Mouse (Mus musculus): Measurements from ENCODE around the gene Klf8.
"Not testable (repeated sequence)": the region's sequence is repeated elsewhere in the genome, so short reads cannot be mapped to it uniquely, and the experiment has no call there.

The Klf8 gene

DNA sequence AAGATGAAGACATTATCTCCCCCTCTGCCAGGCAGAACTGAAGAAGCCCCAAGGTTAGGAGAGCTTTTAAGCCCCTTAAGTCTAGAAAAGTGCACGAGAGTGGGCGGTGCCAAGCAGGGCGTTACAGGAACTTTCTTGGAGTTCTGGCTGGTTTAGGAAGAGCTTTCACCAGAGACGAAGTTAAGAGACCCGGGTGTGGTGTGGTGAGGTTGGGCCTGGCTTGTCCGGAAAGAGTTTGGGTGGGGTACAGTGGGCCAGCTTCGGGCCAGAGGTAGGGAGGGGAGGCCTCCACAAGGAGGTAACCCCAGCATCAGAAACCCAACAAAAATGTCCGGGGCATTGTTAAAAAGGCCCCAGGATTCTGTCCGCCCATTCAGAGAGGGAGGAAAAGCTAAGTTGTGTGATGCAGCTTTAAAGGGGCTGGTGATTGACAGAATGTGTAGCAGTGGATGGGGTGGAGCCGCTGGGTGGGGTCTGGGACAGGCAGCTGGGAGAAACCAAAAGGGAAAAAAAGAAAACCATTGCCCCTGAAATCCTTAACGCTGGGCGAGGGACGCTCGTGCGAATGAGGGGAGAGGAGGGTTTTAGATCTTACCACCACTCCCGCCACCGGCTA, at the start of gene Klf8:
Gene Klf8, plus strand, starts transcription at position 163 of the 616 bp plus-strand sequence.
- DNase-seq, result peak; percentile 22

DNA sequence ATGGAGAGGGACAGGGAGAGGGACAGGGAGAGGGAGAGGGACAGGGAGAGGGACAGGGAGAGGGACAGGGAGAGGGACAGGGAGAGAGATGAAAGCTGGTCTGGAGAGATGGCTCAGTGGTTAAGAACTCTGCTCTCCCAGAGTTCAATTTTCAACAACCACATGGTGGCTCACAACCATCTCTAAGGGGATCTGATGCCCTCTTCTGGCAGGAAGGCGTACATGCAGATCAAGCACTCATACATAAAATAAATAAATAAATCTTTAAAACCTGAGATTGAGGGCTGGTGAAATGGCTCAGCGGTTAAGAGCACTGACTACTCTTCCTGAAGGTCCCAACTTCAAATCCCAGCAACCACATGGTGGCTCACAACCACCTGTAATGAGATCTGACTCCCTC, 38.1 kb upstream of the Klf8 start:
- DNase-seq, result not testable (repeated sequence)

DNA sequence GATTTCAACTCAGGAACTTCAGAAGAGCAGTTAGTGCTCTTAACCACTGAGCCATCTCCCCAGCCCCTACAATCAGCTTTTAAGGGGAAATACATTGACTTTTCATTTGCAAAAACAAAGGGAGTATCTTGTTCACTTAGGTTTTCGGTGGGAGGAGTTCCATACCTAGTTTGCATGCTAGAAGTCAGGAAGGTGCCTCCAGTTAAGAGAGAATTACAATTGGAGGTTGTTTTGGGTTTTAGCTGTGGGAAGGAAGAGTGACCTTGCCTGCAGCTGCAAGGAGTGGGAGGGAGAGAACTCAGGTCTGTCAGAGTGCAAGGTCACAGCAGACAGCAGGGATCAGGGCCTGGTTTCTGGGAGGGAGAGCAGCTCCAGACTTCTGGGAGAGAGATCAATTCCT, 26.2 kb upstream of the Klf8 start:
- no peak for DNase-seq

DNA sequence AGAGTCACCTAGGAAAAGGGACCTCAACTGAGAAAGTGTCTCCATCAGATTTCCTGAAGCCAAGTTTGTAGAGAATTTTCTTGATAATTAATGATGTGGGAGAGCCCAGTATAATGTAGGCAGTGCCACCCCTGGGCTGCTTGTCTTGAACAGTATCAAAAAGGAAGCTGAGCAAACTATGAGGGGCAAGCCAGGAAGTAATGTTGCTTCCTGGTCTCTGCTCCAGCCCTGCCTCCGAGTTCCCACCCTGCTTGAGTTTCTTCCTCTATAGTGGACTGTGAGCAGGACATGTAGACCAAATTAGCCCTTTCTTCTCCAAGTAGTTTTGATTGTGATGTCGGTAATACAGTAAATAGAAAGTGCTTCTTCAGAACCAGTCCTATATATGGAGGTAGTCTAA, 6.0 kb upstream of the Klf8 start:
- DNase-seq, result no peak

DNA sequence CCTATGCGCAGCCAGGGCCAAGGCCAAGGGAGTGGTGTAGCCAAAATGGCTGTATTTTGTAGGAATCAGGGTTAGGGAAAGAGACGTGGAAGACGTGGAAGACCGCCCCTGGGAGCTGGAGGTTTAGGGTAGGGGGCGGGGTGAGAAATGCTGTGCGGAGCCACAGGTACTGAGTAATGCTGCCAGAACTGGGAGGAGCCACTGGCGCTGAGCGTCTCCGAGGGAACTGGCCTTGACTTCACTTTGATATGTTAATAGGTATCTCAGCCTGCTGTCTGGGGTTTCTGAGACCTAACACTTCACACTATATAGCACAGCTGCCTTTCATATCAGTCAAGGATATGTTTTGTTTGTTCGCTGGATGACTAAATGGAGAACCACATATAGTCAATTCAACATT, 4.0 kb upstream of the Klf8 start:
- no peak for DNase-seq

DNA sequence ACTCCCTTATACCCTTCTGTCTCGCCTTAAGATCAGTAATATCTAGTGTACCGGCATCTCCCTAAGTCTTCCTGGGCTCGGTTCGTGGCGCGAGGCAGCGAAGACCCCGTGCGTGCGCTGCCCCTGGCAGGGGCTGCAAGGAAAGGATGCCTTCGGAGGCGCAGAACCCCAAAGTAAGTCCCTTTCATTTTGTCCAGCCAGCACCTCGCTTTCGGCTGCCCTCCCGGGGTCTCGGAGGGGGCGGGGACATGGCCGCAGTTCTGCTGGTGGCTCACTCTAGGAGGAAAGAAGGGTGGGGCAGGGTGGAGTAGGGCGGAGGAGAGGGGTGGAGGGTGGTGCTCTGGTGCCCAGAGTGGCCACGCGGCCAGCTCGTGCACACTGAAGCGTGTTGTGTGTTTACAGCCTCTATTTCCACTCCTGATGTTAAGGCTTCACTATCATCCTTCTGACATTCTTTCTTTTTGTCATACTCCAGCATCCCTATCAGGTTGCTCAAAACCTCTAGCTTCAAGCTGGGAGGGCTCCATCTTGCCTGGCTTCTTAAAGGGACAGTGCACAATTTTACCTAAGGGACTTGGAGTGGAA, 746 bp downstream of the Klf8 start:
- peak; percentile 25 for DNase-seq

DNA sequence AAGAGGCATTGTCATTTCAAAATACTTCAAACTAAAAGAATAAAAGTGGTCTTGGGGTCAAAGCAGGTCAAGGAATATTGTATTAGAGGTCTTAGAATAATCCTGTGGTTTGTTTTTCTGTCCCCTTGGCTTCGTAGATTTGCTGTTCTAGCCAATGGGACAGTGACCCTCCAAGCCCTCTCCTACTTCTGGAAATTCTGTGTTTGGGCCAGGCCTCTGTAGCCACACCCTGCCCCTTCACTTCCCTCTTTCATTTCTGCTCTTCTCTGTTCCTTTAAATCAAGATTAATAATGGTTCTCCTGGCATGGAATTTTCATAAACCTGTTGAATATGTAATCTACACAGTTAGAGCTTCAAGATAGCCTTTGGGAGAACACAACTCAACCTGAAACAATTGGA, 17.0 kb downstream of the Klf8 start:
- DNase-seq, result no peak

DNA sequence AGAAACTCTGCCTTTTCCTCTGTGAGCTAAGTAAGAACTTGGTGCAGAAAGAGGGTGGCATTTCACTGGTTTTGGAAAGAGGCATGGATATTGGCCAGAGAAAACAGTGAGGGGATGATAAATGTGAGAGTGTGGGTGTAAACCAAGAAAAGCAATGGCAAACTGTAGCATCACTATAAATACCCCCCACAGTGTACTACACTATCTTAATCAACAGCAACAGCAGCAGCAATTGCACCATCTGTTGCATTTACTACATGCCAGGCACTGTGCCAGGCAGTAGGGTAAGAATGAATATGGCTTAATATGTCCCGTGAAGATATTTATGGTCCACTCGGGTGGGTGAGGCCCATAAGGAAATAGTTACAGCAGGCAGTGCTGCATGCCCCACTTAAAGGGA, 18.2 kb downstream of the Klf8 start:
- DNase-seq, result no peak

DNA sequence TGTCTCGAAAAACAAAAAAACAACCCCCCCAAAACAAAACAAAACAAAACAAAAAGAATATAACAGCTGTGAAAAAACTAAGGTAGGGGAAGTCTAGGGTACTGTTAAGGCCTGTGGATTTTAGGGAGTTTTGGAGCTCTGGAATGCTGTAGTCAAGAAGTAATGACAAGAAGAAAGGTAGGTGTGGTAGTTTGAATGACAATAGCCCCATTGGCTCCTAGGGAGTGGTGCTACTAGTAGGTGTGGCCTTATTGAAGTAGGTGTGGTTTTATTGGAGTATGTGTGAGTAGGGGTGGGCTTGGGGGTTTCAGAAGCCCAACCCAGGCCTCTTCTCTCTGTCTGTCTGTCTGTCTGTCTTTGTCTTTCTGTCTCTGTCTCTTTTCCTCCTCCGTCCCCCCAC, 44.9 kb downstream of the Klf8 start:
- no peak for DNase-seq

DNA sequence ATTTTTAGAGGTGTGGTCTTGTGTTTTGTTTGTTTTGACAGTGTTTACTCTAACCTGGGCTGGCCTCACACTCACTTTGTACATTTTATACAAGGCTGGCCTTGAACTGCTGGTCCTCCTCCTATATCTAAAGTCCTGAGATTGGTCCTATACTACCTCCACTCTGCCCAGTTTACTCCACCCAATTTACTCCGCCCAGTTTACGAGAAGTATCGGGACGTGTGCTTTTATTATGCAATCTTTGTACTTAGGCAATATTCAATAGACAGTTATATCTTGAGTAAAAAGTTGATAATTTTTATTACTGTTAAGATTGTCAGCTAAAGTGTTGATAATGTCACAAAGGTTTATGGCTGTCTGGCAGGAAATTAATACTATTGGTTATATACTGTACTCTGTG, 74.1 kb downstream of the Klf8 start:
- DNase-seq, result no peak

DNA sequence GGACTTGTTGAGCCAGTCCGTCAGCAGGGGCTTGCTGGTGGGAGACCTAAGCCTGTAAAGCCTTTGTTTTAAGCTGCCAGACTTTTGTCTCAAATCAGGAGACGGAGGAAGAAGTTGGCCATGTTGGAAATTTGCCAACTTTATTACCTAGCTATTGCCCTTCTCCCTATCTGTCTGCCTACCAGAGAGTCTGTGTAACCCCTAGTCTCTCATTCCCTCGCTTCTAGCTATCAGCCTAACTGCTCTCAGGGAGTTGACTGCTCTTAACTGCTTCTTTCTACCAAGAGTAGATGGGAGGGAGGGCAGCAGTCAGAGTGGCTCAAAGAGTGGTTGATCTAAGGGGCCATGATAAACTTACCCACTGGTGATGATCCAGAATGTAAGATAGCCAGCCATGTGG, 85.8 kb downstream of the Klf8 start:
- no peak for DNase-seq

DNA sequence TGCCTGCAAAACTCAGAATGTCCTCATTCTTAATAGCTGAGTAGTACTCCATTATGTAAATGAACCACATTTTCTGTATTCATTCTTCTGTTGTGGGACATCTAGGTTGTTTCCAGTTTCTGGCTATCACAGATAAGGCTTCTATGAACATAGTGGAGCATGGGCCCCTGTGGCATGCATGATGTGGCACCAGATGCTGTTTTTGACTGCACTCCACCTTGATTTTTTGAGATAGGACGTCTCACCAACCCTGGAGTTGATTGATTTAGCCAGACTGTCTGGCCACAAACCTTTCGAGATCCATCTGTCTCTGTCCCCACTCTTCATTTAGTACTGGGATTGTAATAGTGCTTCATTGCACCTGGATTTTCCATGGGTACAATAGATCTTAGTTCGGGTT, 96.9 kb downstream of the Klf8 start:
- DNase-seq, result not testable (repeated sequence)

DNA sequence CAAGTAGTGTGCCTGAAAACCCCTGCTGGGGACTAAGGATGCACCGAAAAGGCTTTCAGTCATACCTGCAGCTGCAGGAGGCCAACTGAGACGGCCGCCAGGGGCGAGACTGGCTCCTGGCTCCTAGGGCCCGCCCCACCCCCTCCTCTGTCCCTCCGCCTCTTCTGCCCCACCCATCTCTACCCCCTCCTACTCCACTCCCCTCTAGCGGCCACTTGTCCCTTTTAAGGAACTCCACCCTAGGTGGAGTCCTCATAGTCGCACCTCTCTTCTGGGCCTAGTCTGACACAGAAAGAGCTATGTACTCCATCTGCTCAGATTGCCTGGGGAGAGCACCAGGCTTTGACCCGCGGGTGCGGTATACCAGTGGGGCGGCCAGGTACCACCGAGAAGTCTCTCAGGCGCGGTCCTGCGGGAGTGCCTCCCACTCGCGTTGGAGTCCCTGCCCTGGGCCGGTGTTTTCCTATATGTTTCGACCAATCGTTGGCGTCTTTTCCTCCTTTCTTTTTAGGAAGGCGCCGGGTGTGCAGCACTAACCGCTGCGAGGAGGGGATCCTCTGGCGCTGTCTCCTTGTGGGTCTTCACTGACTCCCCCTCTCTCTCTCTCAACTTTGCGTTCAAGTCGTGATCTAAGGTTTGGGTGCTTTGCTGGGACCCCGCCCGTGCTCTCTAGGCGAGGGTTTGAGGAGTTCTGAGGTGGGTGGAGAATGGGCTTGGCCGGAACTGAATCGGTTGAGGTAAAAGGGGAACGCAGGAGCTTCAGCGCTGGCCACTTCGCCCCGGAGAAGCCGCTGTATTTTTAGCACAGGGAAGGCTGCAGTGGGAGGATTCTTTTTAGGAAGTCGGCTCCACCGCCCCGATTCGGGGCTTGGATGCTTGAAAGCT, 122.3 kb downstream of the Klf8 start:
- DNase-seq, result peak; percentile 12

DNA sequence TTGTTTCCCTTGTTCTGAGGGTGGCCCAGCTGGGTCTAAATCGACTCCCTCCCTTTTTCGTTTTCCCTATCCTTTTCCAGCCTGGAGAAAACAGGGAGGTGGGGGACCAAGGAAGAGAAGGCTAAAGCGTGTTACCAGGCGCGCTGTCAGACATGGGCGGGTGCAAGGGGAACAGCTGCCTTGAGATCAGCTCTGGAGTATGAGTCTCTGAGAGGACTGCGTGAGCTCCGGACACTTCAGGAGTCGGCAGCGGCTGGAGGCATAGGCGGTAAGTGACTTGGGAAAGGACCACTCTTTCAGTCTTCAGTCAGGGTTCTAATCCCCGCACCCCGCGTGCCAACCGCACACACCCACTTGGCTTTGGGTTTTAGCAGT, 122.9 kb downstream of the Klf8 start:
- DNase-seq, result peak; percentile 8

DNA sequence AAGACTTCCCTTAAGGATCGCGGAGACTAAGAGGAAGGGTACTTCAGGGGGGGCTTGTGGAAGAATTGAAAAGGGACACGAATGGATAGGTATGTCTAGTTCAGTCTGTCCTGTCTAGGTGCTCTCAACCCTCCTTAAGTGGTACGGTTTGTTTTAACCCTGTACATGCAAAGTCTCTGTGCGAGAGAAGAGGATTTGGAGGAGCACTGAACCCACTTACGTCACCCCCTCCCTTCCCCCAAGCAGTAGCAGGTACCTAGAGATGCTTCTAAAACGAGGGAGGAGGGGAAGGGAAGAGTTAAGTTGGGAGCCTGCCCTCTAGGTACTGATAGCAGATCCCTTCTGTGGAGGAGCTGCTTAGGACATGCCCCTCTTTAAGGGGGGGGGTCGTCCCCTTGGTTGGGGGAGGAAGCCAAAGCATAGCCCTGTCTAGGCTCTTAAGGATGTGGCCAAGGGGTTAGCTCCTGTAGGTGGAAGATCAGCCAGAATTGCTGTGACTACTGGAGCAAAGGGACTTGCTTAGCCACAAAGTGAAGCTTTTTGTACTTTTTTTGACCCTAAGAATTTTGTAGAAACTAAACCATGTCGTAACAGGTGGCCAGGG, 123.5 kb downstream of the Klf8 start:
- DNase-seq, result no peak

DNA sequence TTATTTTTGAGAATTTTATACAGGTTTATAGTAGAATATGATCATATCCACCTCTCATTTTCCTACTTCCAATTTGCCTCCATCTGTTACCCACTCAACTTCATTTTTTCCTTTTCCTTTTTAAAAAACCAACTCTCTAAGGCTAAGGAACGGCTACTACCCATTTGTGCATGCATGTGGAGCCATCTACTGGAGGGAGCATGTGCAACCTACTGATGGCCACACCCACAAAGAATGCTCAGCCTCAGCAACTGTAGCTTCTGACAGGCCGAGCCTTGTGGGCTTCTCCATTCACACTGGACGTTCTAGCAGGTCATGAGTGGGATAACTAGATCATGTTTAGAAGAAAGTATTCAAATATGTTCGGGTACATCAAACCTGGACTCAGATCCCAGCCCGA, 129.5 kb downstream of the Klf8 start:
- peak; percentile 17 for DNase-seq

DNA sequence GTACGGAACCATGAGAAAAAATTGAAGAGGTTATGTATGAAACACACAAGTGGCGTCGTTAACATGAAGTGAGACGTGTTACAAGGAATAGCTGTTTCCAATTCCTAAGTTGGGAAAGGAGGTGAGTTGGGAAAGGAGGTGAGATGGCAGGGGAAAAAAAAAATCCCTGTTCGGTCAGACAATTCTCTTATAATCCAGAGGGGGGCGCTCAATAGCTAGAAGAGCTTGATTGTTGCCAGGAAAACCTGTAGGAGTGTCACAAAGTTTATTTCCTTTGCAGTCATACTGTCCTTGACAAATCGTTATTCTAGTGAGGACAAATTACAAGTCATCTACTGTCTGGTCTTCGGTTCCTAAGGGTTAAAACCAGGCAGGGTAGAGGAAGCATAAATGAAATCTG, 132.5 kb downstream of the Klf8 start:
- DNase-seq, result no peak

DNA sequence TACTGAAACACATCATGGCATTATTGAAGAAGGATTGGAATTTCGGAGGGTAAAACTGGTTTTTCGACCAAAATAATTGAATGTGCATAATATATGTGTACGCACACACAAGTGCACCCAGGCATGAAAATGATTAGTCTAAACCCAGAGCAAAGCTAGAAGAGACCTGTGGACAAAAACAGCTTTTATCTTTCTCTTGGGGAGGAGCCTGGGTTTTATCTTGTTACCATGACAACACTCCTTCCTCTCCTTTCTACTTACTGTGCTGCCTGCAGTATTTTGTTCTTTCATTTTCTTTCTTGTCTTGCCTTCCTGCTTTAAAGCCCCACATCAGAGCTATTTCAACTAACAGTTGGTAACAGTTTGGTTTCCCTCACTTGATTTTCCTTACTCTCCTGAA, 137.8 kb downstream of the Klf8 start:
- DNase-seq, result no peak

DNA sequence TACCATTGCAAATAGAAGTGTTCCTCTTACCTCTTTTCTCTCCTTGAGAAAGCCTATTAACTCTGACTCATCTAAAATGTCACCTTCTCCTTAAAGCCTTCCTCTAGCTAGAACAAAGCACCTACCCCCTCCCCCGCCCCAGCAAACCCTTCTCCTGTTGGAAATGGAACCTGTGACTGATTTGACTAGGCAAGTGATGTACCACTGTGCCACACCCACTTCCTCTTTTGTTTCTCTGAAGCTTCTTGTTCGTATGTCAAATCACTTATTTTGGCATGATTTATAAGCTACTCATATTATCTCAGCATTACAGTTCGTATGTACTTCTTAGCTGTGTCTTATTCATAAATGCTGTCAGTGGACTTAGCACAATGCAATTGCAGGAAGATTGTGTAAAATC, 144.5 kb downstream of the Klf8 start:
- no peak for DNase-seq

DNA sequence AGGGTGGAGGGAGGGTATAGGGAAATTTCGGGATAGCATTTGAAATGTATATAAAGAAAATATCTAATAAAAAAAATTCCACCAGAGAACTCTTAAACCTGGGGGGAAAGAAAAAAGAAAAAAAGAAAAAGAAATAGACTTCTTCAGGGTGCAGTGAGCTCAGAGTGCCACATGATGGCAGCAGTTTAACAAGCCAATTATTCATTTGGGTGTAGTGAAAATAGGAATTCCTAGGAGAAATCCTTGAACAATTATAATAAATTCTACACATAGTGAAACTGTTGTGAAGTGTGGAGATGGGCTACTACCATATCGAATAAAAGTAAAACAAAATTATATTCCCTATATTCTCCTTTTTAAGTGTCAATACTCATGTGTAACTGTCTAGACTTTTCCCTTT, 152.0 kb downstream of the Klf8 start:
- DNase-seq, result peak; percentile 6

DNA sequence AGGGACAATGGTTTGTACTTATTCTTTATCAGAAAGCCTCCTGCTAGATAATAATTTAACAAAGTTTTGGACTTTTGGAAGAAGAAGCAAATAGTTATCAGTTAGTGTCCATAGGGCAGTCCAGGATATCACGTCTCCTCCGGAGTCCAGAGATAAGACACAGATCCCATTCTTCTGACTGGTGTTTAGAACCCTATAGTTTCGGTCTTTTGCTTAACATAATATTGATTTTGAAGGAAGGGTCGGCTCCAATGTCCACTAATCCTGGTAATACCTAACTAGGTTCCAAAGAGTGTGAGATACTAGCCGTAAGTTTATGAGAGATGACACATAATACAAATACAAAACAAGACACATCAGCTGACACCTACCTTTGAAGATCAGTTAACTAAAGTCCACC, 179.8 kb downstream of the Klf8 start:
- DNase-seq, result no peak

DNA sequence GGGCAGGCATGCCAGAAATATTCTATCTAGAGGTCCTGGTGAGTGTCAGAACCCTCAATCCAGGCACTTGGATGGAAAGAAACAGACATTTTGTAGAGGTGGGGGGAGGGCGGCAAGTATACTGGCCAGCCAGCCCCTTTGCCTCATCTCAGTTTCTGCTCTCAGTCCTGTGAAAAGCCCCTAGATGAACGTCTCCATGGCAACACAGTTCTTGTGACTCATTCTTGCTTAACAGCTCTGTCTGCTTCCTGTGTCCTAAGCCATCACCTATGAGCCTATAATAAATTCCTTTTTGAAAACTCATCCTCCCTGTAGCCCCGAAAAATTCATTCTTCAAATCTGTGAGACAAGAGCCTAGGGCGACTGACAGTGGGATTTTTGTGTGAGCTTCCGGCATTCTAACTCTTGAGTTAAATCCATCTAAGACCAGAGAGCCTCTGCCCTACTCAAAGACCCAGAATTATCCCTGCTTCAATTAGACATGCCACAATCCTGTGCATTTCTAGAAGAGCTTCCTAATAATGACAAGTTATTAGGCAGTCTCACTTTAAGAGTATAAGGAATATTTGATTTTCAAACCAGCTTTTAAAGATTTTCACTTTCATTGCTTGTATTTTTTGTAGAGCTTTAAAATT, 196.5 kb downstream of the Klf8 start:
- peak; percentile 3 for DNase-seq

DNA sequence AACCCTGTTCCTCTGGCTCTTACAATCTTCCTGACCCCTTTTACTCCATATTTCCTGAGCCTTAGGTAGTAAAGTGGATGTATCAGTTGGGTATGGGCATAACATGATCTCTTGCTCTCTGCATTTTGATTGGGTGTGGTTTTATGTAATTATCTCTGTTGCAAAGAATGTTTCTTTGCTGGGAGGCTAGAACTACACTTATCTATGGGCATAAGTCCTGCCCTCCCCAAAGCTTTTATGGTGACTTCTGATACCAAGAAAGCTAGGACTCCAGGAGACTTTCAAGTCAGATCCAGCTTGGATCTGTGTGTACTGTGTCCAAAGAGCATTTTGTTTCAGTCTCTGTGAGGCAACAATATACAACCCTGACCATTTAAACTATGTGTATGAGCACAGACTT, 202.3 kb downstream of the Klf8 start:
- DNase-seq, result no peak
